Mouse (Mus musculus) testis, adult 2 months (tissue): ENCODE data around the gene Lin37.

Experiments
- CTCF ChIP-seq: fragments of 200-500 bp; IDR thresholded peaks from 2 replicates; pipeline ENCODE4 v1.5.1; 2012; ENCODE audit warnings: low read depth, mild to moderate bottlenecking, inconsistent platforms, low read length, moderate library complexity; ENCODE audit not compliant: control insufficient read depth, insufficient read depth, insufficient replicate concordance
- POLR2A ChIP-seq: fragments of 200-500 bp; IDR thresholded peaks from 2 replicates; pipeline ENCODE4 v1.6.1; 2012; ENCODE audit warnings: low read depth, mild to moderate bottlenecking, inconsistent platforms, low read length, moderate library complexity; ENCODE audit not compliant: control insufficient read depth

GRCm38 (mm10) chr7:30584339-30584738, 24.7 kb upstream of the Lin37 start:
- no peak for TF ChIP-seq CTCF
- TF ChIP-seq POLR2A: no peak
